Mouse (Mus musculus): ENCODE measurements around the gene Jrkl. TPM values are rescaled to one million over a fixed set of nuclear protein-coding genes. Genes with fewer than 3 reads are reported as not detected.
A peak's percentile ranks its signal among the peaks of the same experiment; 100 is the strongest.

Gene Jrkl
- polyA plus RNA-seq, 1 experiment, result 12.2 TPM

DNA sequence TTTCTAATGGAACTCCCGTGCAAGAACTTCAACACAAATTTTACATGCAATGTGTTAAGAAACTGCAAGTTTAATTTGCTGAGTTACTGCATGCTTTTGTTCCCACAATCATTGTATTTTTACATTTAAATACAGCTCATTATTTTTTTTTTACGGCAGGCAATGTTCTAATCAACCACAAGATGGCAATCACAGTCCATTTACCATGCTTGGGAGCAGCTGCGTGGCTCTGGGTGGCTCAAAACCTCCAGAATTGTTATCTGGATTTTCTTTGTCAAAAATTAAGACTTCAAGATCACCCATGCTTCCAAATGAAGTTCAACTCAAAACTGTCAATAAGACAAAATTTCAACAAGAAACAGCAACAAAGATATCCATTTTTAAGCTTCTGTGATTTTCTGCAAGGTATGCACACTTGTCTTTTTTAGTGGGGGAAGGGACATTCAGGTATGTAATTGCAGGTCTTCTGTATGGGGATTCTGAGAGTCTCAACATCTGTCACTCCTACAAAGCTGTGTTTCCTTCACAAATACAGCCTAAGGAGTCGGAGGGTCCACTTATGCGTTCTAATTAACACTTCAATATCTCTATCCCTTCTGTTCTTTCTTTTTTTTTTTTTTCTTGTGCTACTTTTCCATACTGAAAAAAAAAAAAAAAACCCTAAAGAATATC lies 13.9 kb downstream of the Jrkl start:
- TF ChIP-seq CTCF (IDR thresholded peaks at IDR 0.05; ENCODE audit: low read depth, low read length), result peak; percentile 24; the same call in 1 of the 2 replicates
- no peak for TF ChIP-seq POLR2A (IDR thresholded peaks at IDR 0.05; ENCODE audit: borderline replicate concordance, low read depth, low read length)
- Histone ChIP-seq H3K4me3 (ENCODE audit: insufficient read depth, low read length) (no peak overlapping the region), H3K4me1 (ENCODE audit: control insufficient read depth, insufficient read depth, low read length) (peaks cover 11% of the 10 kb centered on the region), H3K27ac (ENCODE audit: insufficient read depth, low read depth, low read length) (no peak overlapping the region)

- Histone ChIP-seq H3K4me1 (ENCODE audit: control insufficient read depth, insufficient read depth, low read length) (peaks cover 11% of the 10 kb centered on the region), H3K27ac (ENCODE audit: insufficient read depth, low read depth, low read length) (no peak overlapping the region), H3K4me3 (ENCODE audit: insufficient read depth, low read length) (no peak overlapping the region)
- no peak for TF ChIP-seq CTCF (IDR thresholded peaks at IDR 0.05; ENCODE audit: low read depth, low read length)
These were observed 15.1 kb downstream of the Jrkl start for GRCm38 (mm10) chr9:13230553-13230952.

DNA sequence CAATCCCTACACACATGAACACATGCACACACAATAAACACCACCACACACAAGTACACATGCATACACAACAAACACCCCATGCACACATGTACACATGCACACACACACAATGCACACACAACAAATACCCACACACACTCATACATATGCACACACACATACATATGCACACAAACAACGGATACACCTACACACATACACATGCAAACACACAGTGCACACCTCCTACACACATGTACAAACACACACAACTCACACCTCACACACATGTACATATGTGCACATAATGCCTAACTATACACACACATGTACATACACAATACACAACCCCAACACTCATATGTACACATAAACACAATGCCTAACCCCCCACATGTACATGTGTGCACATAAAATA lies 19.8 kb downstream of the Jrkl start:
- no peak for TF ChIP-seq CTCF (IDR thresholded peaks at IDR 0.05; ENCODE audit: low read depth, low read length)
- no peak for TF ChIP-seq POLR2A (IDR thresholded peaks at IDR 0.05; ENCODE audit: borderline replicate concordance, low read depth, low read length)
- H3K4me1 ChIP-seq (ENCODE audit: control insufficient read depth, insufficient read depth, low read length), result no peaks in the 10 kb centered on the region
- H3K4me3 ChIP-seq (ENCODE audit: insufficient read depth, low read length), result no peak overlapping the region
- H3K27ac ChIP-seq (ENCODE audit: insufficient read depth, low read depth, low read length), result no peak overlapping the region

- Histone ChIP-seq H3K4me3 (ENCODE audit: insufficient read depth, low read length) (no peak overlapping the region), H3K27ac (ENCODE audit: insufficient read depth, low read depth, low read length) (no peak overlapping the region), H3K4me1 (ENCODE audit: control insufficient read depth, insufficient read depth, low read length) (no peaks in the 10 kb centered on the region)
- TF ChIP-seq POLR2A (IDR thresholded peaks at IDR 0.05; ENCODE audit: borderline replicate concordance, low read depth, low read length) (no peak), CTCF (IDR thresholded peaks at IDR 0.05; ENCODE audit: low read depth, low read length) (no peak)
These were observed 39.3 kb downstream of the Jrkl start for GRCm38 (mm10) chr9:13206369-13206768.

DNA sequence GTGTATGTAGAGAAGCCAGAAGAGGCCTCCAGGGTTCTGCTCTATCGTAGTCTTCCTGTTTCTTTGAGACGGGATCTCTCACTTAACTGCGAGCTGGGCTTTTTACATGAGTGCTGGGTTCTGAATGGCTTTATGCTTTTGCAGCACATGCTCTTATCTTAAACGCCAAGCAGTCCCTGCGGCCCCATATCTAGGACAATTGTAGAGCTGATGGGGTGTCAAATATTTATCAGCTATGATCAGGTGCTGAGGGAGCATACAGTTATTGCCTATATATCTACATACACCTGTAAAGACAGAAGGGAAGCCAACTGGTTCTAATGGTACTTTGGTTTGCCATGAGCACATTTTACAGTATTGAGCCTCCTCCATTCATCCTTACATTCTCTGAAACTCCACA lies 41.9 kb downstream of the Jrkl start:
- Histone ChIP-seq H3K4me3 (ENCODE audit: insufficient read depth, low read length) (no peak overlapping the region), H3K27ac (ENCODE audit: insufficient read depth, low read depth, low read length) (no peak overlapping the region), H3K4me1 (ENCODE audit: control insufficient read depth, insufficient read depth, low read length) (no peaks in the 10 kb centered on the region)
- TF ChIP-seq CTCF (IDR thresholded peaks at IDR 0.05; ENCODE audit: low read depth, low read length) (no peak), POLR2A (IDR thresholded peaks at IDR 0.05; ENCODE audit: borderline replicate concordance, low read depth, low read length) (no peak)

DNA sequence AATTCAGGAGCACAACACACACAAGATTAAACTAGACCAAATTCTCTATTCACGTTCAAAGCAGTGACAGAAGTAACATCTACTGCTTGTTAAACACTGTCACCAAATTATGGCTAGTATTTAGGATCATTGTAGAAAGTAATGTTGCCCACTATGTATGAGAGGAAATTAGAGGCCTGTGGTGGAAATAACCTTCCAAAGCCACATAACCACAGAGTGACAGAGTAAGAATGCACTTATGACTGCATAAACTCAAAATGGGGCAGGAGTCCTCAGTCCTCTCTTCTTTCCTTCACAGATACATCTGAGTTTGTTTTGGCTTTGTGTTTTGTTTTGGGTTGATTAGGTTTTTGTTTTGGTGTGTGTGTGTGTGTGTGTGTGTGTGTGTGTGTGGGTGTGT lies 42.5 kb downstream of the Jrkl start:
- Histone ChIP-seq H3K4me3 (ENCODE audit: insufficient read depth, low read length) (no peak overlapping the region), H3K27ac (ENCODE audit: insufficient read depth, low read depth, low read length) (no peak overlapping the region), H3K4me1 (ENCODE audit: control insufficient read depth, insufficient read depth, low read length) (no peaks in the 10 kb centered on the region)
- TF ChIP-seq POLR2A (IDR thresholded peaks at IDR 0.05; ENCODE audit: borderline replicate concordance, low read depth, low read length) (no peak), CTCF (IDR thresholded peaks at IDR 0.05; ENCODE audit: low read depth, low read length) (no peak)

GRCm38 (mm10) chr9:13200079-13200478 lies 45.5 kb downstream of the Jrkl start:
- TF ChIP-seq CTCF (IDR thresholded peaks at IDR 0.05; ENCODE audit: low read depth, low read length) (no peak), POLR2A (IDR thresholded peaks at IDR 0.05; ENCODE audit: borderline replicate concordance, low read depth, low read length) (no peak)
- H3K4me1 ChIP-seq (ENCODE audit: control insufficient read depth, insufficient read depth, low read length), result no peaks in the 10 kb centered on the region
- no peak overlapping the region for H3K4me3 ChIP-seq (ENCODE audit: insufficient read depth, low read length)
- no peak overlapping the region for H3K27ac ChIP-seq (ENCODE audit: insufficient read depth, low read depth, low read length)

- no peak for TF ChIP-seq POLR2A (IDR thresholded peaks at IDR 0.05; ENCODE audit: borderline replicate concordance, low read depth, low read length)
- peak; percentile 83 for TF ChIP-seq CTCF (IDR thresholded peaks at IDR 0.05; ENCODE audit: low read depth, low read length)
- Histone ChIP-seq H3K4me1 (ENCODE audit: control insufficient read depth, insufficient read depth, low read length) (no peaks in the 10 kb centered on the region), H3K27ac (ENCODE audit: insufficient read depth, low read depth, low read length) (no peak overlapping the region), H3K4me3 (ENCODE audit: insufficient read depth, low read length) (no peak overlapping the region)
These were observed 49.9 kb downstream of the Jrkl start for GRCm38 (mm10) chr9:13195762-13196161.

DNA sequence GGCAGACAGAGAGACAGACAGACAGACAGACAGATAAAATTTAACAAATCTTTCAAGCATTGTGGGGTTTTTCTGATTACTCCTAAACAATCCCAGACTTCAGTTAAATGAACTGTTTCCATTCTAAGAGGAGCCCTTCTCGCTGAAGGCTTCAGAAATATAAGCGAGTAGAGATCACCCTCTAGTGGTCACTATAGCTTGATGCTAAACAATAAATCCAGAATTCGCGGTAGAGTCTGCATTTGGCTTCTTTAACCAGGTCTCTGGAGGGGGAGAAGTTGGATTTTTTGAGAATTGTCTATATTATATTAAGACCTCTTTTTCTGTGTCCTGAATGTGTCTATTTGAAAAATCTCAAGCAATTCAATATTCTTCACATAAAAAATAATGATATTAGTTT lies 50.4 kb downstream of the Jrkl start:
- H3K27ac ChIP-seq (ENCODE audit: insufficient read depth, low read depth, low read length), result no peak overlapping the region
- H3K4me3 ChIP-seq (ENCODE audit: insufficient read depth, low read length), result no peak overlapping the region
- no peaks in the 10 kb centered on the region for H3K4me1 ChIP-seq (ENCODE audit: control insufficient read depth, insufficient read depth, low read length)
- TF ChIP-seq POLR2A (IDR thresholded peaks at IDR 0.05; ENCODE audit: borderline replicate concordance, low read depth, low read length), result no peak
- no peak for TF ChIP-seq CTCF (IDR thresholded peaks at IDR 0.05; ENCODE audit: low read depth, low read length)

GRCm38 (mm10) chr9:13194619-13195018 lies 51.0 kb downstream of the Jrkl start:
- TF ChIP-seq POLR2A (IDR thresholded peaks at IDR 0.05; ENCODE audit: borderline replicate concordance, low read depth, low read length), result no peak
- no peak for TF ChIP-seq CTCF (IDR thresholded peaks at IDR 0.05; ENCODE audit: low read depth, low read length)
- H3K4me1 ChIP-seq (ENCODE audit: control insufficient read depth, insufficient read depth, low read length), result no peaks in the 10 kb centered on the region
- H3K27ac ChIP-seq (ENCODE audit: insufficient read depth, low read depth, low read length), result no peak overlapping the region
- H3K4me3 ChIP-seq (ENCODE audit: insufficient read depth, low read length), result no peak overlapping the region

Other genes starting within 250 kb of the Jrkl start
- gene Ccdc82, start 1.1 kb upstream of the Jrkl start, polyA plus RNA-seq (2012; ENCODE audit: insufficient read depth, insufficient read length, missing spikeins), result 30.2 and 33.2 TPM in 2 replicates
- 9.3 and 10.0 TPM in 2 replicates for gene Maml2, start 52.1 kb upstream of the Jrkl start, polyA plus RNA-seq (2012; ENCODE audit: insufficient read depth, insufficient read length, missing spikeins)
- not detected in 2 replicates for gene Gm17571, start 200.9 kb upstream of the Jrkl start, polyA plus RNA-seq (2012; ENCODE audit: insufficient read depth, insufficient read length, missing spikeins)

Data from bone marrow macrophage, adult 2 months (primary cell).